Mouse (Mus musculus) liver, adult 2 months (tissue): ENCODE results near the gene Jmjd6.

ENCODE experiments used
- CTCF ChIP-seq: fragments of 200-500 bp; IDR thresholded peaks from 2 replicates; pipeline ENCODE4 v1.5.1; 2011; ENCODE audit warnings: low read depth, low read length, control low read depth
- POLR2A ChIP-seq: fragments of 200-500 bp; IDR thresholded peaks from 2 replicates; pipeline ENCODE4 v1.6.1; 2011; ENCODE audit warnings: low read length, control low read depth; ENCODE audit not compliant: insufficient read depth; ENCODE audit errors: extremely low read depth

GRCm38 (mm10) chr11:116838936-116839335 lies 4.3 kb downstream of the Jmjd6 start:
- TF ChIP-seq POLR2A (no peak), CTCF (no peak)
